Mouse (Mus musculus) heart, adult 2 months (tissue): ENCODE measurements at regions not wholly inside any gene's neighbourhood (a gene's known extent, or its start where the extent isn't known, plus 50 kb on each side); places are given as distances from the start of the nearest gene placed in this dataset.

Source experiments
- CTCF ChIP-seq: fragments of 200-600 bp; IDR thresholded peaks from 2 replicates; pipeline ENCODE4 v1.8.1; 2022; ENCODE audit warnings: antibody characterized with exemption, mild to moderate bottlenecking, moderate library complexity
- EP300 ChIP-seq: fragments of 200-500 bp; IDR thresholded peaks from 2 replicates; pipeline ENCODE4 v1.6.1; 2011; ENCODE audit warnings: low read depth, low read length, control low read depth; ENCODE audit not compliant: insufficient read depth
- POLR2A ChIP-seq: fragments of 200-500 bp; IDR thresholded peaks from 2 replicates; pipeline ENCODE4 v1.6.1; 2011; ENCODE audit warnings: mild to moderate bottlenecking, low read depth, low read length, control low read depth; ENCODE audit not compliant: insufficient read depth

- TF ChIP-seq POLR2A (no peak), CTCF (no peak), EP300 (no peak)
These were observed 2704.6 kb upstream of the Gm6569 start for GRCm38 (mm10) chr15:71129802-71130201.
